Mouse (Mus musculus) liver, postnatal 0 days (tissue): Measurements from ENCODE around the gene Prickle2. TPM values are rescaled to one million over a fixed set of nuclear protein-coding genes. Genes with fewer than 3 reads are reported as not detected.

ENCODE experiments used
- ATAC-seq: fragments of 200-750 bp; cut with Nextera tagmentation; 2 replicates; pipeline ENCODE4 v1.8.0; 2017; ENCODE audit warnings: mild to moderate bottlenecking, moderate library complexity
- DNase-seq: peaks from one replicate; pipeline ENCODE4 v3.0.0-alpha.2; 2016
- H3K27ac ChIP-seq: fragments of 300-500 bp; sonication (generic); 2 replicates; pipeline ENCODE4 v1.5.1; 2014; ENCODE audit warnings: antibody characterized with exemption, moderate library complexity, mild to moderate bottlenecking, low read depth
- H3K27me3 ChIP-seq: fragments of 300-500 bp; sonication (generic); 2 replicates; pipeline ENCODE4 v1.6.1; 2014; ENCODE audit warnings: low read length, control low read depth, mixed read lengths; ENCODE audit not compliant: insufficient read depth
- H3K36me3 ChIP-seq: fragments of 300-500 bp; sonication (generic); replicated peaks from 2 replicates; pipeline ENCODE4 v1.6.1; 2014; ENCODE audit warnings: mild to moderate bottlenecking, control low read depth, low read length, moderate library complexity, mixed read lengths; ENCODE audit not compliant: insufficient read depth
- H3K4me1 ChIP-seq: fragments of 300-500 bp; sonication (generic); 2 replicates; pipeline ENCODE4 v1.6.1; 2014; ENCODE audit warnings: antibody characterized with exemption, mild to moderate bottlenecking, control low read depth; ENCODE audit not compliant: insufficient read depth
- H3K4me2 ChIP-seq: fragments of 300-500 bp; sonication (generic); 2 replicates; pipeline ENCODE4 v1.6.1; 2014; ENCODE audit warnings: low read depth, mild to moderate bottlenecking, low read length, moderate library complexity, mixed read lengths
- H3K4me3 ChIP-seq: fragments of 300-500 bp; sonication (generic); 2 replicates; pipeline ENCODE4 v1.5.1; 2014; ENCODE audit warnings: low read depth, low read length
- H3K9ac ChIP-seq: fragments of 300-500 bp; sonication (generic); replicated peaks from 2 replicates; pipeline ENCODE4 v1.6.1; 2014; ENCODE audit warnings: mild to moderate bottlenecking, moderate library complexity
- H3K9me3 ChIP-seq: fragments of 300-500 bp; sonication (generic); 2 replicates; pipeline ENCODE4 v1.6.1; 2016; ENCODE audit warnings: mild to moderate bottlenecking, control low read depth, low read length, mixed read lengths
- CTCF ChIP-seq: sonication (generic); IDR thresholded peaks from 2 replicates; pipeline ENCODE4 v1.5.1; 2016; ENCODE audit warnings: antibody characterized with exemption, low read depth
- EP300 ChIP-seq: IDR thresholded peaks from 2 replicates; pipeline ENCODE4 v1.6.1; 2016; ENCODE audit warnings: antibody characterized with exemption, low read depth, mild to moderate bottlenecking
- whole genome bisulfite sequencing: fragments of 180-500 bp; shearing (Covaris S2); extraction: QIAGEN DNeasy Blood & Tissue Kit; methylation state at CpG from one replicate; pipeline ENCODE4 v1.1.7; 2014; ENCODE audit not compliant: insufficient replicate concordance; 5-methylcytosine and 5-hydroxymethylcytosine counted together
- polyA plus RNA-seq: library from polyadenylated mRNA; unstranded; fragments of >200 nt; fragmentation: Nextera tagmentation; extraction: Ambion mirVana; gene quantifications from 2 replicates; pipeline ENCODE4 v1.2.1, GENCODE M21; 2015

Gene Prickle2
- polyA plus RNA-seq, 1 experiment from 2014 or later = 0.28 TPM

GRCm38 (mm10) chr6:92478612-92479011 is 227.3 kb downstream of the Prickle2 start:
- no peak overlapping the region for H3K27ac ChIP-seq
- 0 out of 2 replicates have a peak, but pooled peaks cover 3% of the 10 kb centered on the region for H3K27me3 ChIP-seq
- H3K4me3 ChIP-seq = no peak overlapping the region
- no peak overlapping the region for H3K9ac ChIP-seq
- ATAC-seq (no peak), DNase-seq (no peak)
- H3K4me1 ChIP-seq = no peaks in the 10 kb centered on the region
- H3K9me3 ChIP-seq = no peaks in the 10 kb centered on the region
- WGBS = 71% methylated on average over 1 of the region's 1 CpGs
- H3K4me2 ChIP-seq = no peak overlapping the region
- no peak for TF ChIP-seq EP300
- H3K36me3 ChIP-seq = no peaks in the 10 kb centered on the region

- DNase-seq (no peak), ATAC-seq (no peak)
- WGBS = 79% methylated on average over 2 of the region's 2 CpGs
Measured at GRCm38 (mm10) chr6:92477621-92478020, 228.3 kb downstream of the Prickle2 start.

GRCm38 (mm10) chr6:92469456-92469855 is 236.5 kb downstream of the Prickle2 start:
- ATAC-seq = no peak
- DNase-seq = no peak
- Histone ChIP-seq H3K27me3 (no peaks in the 10 kb centered on the region), H3K4me2 (no peak overlapping the region), H3K4me3 (no peak overlapping the region), H3K36me3 (no peaks in the 10 kb centered on the region), H3K9ac (no peak overlapping the region), H3K27ac (no peak overlapping the region), H3K4me1 (no peaks in the 10 kb centered on the region), H3K9me3 (no peaks in the 10 kb centered on the region)
- WGBS = 71% methylated on average over 4 of the region's 4 CpGs
- TF ChIP-seq CTCF = no peak
- TF ChIP-seq EP300 = no peak

More at GRCm38 (mm10) chr6:92477621-92478020, 228.3 kb downstream of the Prickle2 start:
- no peak overlapping the region for H3K4me3 ChIP-seq
- TF ChIP-seq CTCF = peak; percentile 42
- no peak for TF ChIP-seq EP300
- no peak overlapping the region for H3K4me2 ChIP-seq
- H3K9me3 ChIP-seq = no peaks in the 10 kb centered on the region
- 0 out of 2 replicates have a peak, but pooled peaks cover 3% of the 10 kb centered on the region for H3K27me3 ChIP-seq
- no peaks in the 10 kb centered on the region for H3K36me3 ChIP-seq
- H3K4me1 ChIP-seq = no peaks in the 10 kb centered on the region
- H3K9ac ChIP-seq = no peak overlapping the region
- no peak overlapping the region for H3K27ac ChIP-seq

- Histone ChIP-seq H3K4me1 (no peaks in the 10 kb centered on the region), H3K9me3 (no peaks in the 10 kb centered on the region), H3K4me3 (no peak overlapping the region), H3K36me3 (no peaks in the 10 kb centered on the region), H3K27ac (peak overlapping the region; percentile 22; the same call in 1 of the 2 replicates), H3K4me2 (no peak overlapping the region), H3K9ac (no peak overlapping the region), H3K27me3 (no peaks in the 10 kb centered on the region)
- DNase-seq = no peak
- 43% methylated on average over 4 of the region's 4 CpGs for WGBS
- no peak for ATAC-seq
- TF ChIP-seq EP300 (no peak), CTCF (no peak)
Measured at GRCm38 (mm10) chr6:92468892-92469291, 237.1 kb downstream of the Prickle2 start.

- no peaks in the 10 kb centered on the region for H3K36me3 ChIP-seq
- 48% methylated on average over 3 of the region's 3 CpGs for WGBS
- no peaks in the 10 kb centered on the region for H3K27me3 ChIP-seq
- no peak overlapping the region for H3K4me2 ChIP-seq
- H3K9ac ChIP-seq = no peak overlapping the region
- no peak overlapping the region for H3K4me3 ChIP-seq
- no peak for ATAC-seq
- no peak for TF ChIP-seq CTCF
- no peak for TF ChIP-seq EP300
- DNase-seq = no peak
- no peaks in the 10 kb centered on the region for H3K4me1 ChIP-seq
- no peaks in the 10 kb centered on the region for H3K9me3 ChIP-seq
- no peak overlapping the region for H3K27ac ChIP-seq
Measured at GRCm38 (mm10) chr6:92468383-92468791, 237.6 kb downstream of the Prickle2 start.

GRCm38 (mm10) chr6:92467343-92467742 is 238.6 kb downstream of the Prickle2 start:
- Histone ChIP-seq H3K4me2 (no peak overlapping the region), H3K9ac (no peak overlapping the region), H3K27ac (no peak overlapping the region), H3K9me3 (no peaks in the 10 kb centered on the region), H3K27me3 (no peaks in the 10 kb centered on the region), H3K4me1 (no peaks in the 10 kb centered on the region), H3K36me3 (no peaks in the 10 kb centered on the region), H3K4me3 (no peak overlapping the region)
- ATAC-seq (no peak), DNase-seq (no peak)
- 65% methylated on average over 2 of the region's 2 CpGs for WGBS
- TF ChIP-seq CTCF (no peak), EP300 (no peak)

GRCm38 (mm10) chr6:92465666-92466065 is 240.3 kb downstream of the Prickle2 start:
- Histone ChIP-seq H3K27me3 (no peaks in the 10 kb centered on the region), H3K36me3 (no peaks in the 10 kb centered on the region), H3K4me2 (no peak overlapping the region), H3K9ac (no peak overlapping the region), H3K4me3 (no peak overlapping the region), H3K27ac (no peak overlapping the region), H3K9me3 (no peaks in the 10 kb centered on the region), H3K4me1 (no peaks in the 10 kb centered on the region)
- DNase-seq (no peak), ATAC-seq (no peak)
- TF ChIP-seq EP300 (no peak), CTCF (no peak)
- 33% methylated on average over 1 of the region's 1 CpGs for WGBS
